Mouse (Mus musculus): Measurements from ENCODE around the gene Tox3.

The Tox3 gene

GRCm38 (mm10) chr8:90241461-90241860 lies 106.7 kb downstream of the Tox3 start:
- no peak for DNase-seq

- DNase-seq, result no peak
Measured at GRCm38 (mm10) chr8:90232501-90232900, 115.6 kb downstream of the Tox3 start.

- no peak for DNase-seq
Measured at GRCm38 (mm10) chr8:90224172-90224571, 124.0 kb downstream of the Tox3 start.

- no peak for DNase-seq
Measured at GRCm38 (mm10) chr8:90209105-90210037, 138.8 kb downstream of the Tox3 start.

All from lung, postnatal 10 days (tissue).